Mouse (Mus musculus) mouse embryonic stem cell (cell line): ENCODE results near the gene Rit1.
"Not testable (repeated sequence)": the region's sequence is repeated elsewhere in the genome, so short reads cannot be mapped to it uniquely, and the experiment has no call there.

Source experiments
- in situ Hi-C, 2 experiments: fragments of 300-500 bp; cut with MboI; formaldehyde crosslinking; loops; 1 replicate in 1 of 2; 3 replicates in 1 of 2; pipeline ENCODE4 v1.14.3; 2019 to 2020; ENCODE audit warnings: low sequenced_read_pairs in 2 of 2, low pct_unique_long_range_greater_than_20kb in 1 of 2, mixed read lengths in 1 of 2; ENCODE audit not compliant: unreplicated experiment in 1 of 2

Rit1 gene

GRCm38 (mm10) chr3:88717831-88718230, 1.2 kb downstream of the Rit1 start:
- in situ Hi-C loops, result loop anchor here (10.0 to 25.0 kb wide), 2 partner anchors 403 to 1319 kb away; no protein-coding TSS in a partner anchor

GRCm38 (mm10) chr3:88719098-88719497, 2.5 kb downstream of the Rit1 start:
- in situ Hi-C loops, result loop anchor here (10.0 to 25.0 kb wide), 2 partner anchors 404 to 1318 kb away; no protein-coding TSS in a partner anchor

- in situ Hi-C loops, result no loop called here
Observed at GRCm38 (mm10) chr3:88736556-88736955, 19.9 kb downstream of the Rit1 start.

GRCm38 (mm10) chr3:88738641-88739040, 22.0 kb downstream of the Rit1 start:
- in situ Hi-C loops, result no loop called here

- in situ Hi-C loops, result no loop called here
Observed at GRCm38 (mm10) chr3:88740147-88740546, 23.5 kb downstream of the Rit1 start.

GRCm38 (mm10) chr3:88745534-88745933, 28.9 kb downstream of the Rit1 start:
- in situ Hi-C loops, result no loop called here

- in situ Hi-C loops, result no loop called here
Observed at GRCm38 (mm10) chr3:88746139-88746870, 29.7 kb downstream of the Rit1 start.

- in situ Hi-C loops, result no loop called here
Observed at GRCm38 (mm10) chr3:88746871-88747231, 30.2 kb downstream of the Rit1 start.

GRCm38 (mm10) chr3:88754283-88754682, 37.6 kb downstream of the Rit1 start:
- in situ Hi-C loops, result loop anchor here in 1 of 2 experiments (5.0 to 10.0 kb wide), 2 partner anchors 77 to 349 kb away; no protein-coding TSS in a partner anchor

GRCm38 (mm10) chr3:88755541-88755940, 38.9 kb downstream of the Rit1 start:
- in situ Hi-C loops, result loop anchor here in 1 of 2 experiments (10.0 kb wide), 1 partner anchor 351 kb away; no protein-coding TSS in a partner anchor

GRCm38 (mm10) chr3:88756276-88756675, 39.6 kb downstream of the Rit1 start:
- in situ Hi-C loops, result loop anchor here in 1 of 2 experiments (10.0 kb wide), 1 partner anchor 351 kb away; no protein-coding TSS in a partner anchor

- in situ Hi-C loops, result loop anchor here in 1 of 2 experiments (10.0 kb wide), 1 partner anchor 353 kb away; no protein-coding TSS in a partner anchor
Observed at GRCm38 (mm10) chr3:88758045-88758500, 41.4 kb downstream of the Rit1 start.

- in situ Hi-C loops, result no loop called here
Observed at GRCm38 (mm10) chr3:88761619-88762018, 45.0 kb downstream of the Rit1 start.

- in situ Hi-C loops, result no loop called here
Observed at GRCm38 (mm10) chr3:88762401-88762831, 45.8 kb downstream of the Rit1 start.

- in situ Hi-C loops, result not testable (repeated sequence)
Observed at GRCm38 (mm10) chr3:88771189-88771940, 54.7 kb downstream of the Rit1 start.

GRCm38 (mm10) chr3:88771941-88772280, 55.3 kb downstream of the Rit1 start:
- in situ Hi-C loops, result not testable (repeated sequence)

GRCm38 (mm10) chr3:88772399-88772798, 55.8 kb downstream of the Rit1 start:
- in situ Hi-C loops, result not testable (repeated sequence)

GRCm38 (mm10) chr3:88773163-88773562, 56.5 kb downstream of the Rit1 start:
- in situ Hi-C loops, result not testable (repeated sequence)
